Mouse (Mus musculus): ENCODE measurements around the gene 5430419D17Rik.

5430419D17Rik gene

DNA sequence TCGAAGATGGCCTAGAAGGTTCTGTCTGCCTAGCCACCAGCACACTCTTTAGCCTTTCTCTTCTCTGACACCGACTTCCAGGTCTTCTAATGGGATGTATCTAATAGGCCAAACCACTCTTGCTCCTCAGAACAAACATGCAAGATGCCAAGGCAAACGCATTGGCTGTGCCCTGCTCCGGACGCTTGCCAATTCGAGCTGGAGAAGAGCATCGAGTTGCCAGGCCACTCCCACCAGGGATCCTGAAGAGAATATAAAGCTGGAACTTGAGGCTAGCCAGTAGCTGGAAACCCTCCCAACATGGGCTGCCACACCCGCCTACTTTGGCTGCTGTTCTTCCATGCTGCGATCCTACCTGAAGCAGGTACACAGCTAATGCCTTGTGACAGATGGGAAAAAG lies at the start of gene 5430419D17Rik:
Gene 5430419D17Rik, plus strand, starts transcription at position 282 of the 400 bp plus-strand sequence.
- DNase-seq (ENCODE audit: low read depth, low spot score) = no peak

DNA sequence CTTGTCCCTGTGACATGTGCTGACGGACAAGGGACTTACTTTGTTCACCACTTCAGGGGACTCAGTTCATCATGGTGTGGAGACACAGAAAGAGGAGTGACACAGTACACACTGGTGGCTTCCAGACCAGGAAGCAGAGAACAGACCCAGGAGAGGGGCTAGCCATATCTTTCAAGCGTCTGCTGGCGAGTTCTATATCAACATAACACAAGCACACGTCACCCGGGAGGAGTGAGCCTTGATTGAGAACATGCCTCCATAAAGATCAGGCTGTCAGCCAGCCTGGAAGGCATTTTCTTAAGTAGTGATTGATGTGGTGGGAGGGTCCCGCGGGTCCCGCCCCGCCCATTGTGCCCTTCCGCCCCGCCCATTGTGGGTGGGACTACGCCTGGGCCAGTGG lies 44.2 kb upstream of the 5430419D17Rik start:
- DNase-seq (ENCODE audit: low read depth, low spot score) = peak; percentile 47

DNA sequence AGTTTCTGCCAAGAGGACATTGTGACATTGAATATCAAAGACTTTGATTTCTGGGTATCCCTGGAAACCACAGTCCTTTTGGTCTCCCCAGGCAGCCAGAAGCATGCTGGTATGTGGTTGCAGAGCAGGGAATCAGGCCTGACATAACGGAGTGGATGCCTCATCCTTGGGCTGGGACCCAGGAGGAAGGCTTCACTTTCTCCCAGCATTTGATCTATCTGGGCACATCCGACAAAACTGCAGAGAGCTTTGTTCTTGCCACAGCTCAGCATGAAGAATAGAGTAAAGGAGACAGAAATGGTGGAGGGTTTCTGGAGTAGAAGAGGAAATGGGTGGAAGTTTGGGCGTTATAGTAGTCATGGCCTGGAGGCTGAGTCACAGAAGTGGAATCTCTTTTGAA lies 41.0 kb upstream of the 5430419D17Rik start:
- no peak for DNase-seq (ENCODE audit: low read depth, low spot score)

DNA sequence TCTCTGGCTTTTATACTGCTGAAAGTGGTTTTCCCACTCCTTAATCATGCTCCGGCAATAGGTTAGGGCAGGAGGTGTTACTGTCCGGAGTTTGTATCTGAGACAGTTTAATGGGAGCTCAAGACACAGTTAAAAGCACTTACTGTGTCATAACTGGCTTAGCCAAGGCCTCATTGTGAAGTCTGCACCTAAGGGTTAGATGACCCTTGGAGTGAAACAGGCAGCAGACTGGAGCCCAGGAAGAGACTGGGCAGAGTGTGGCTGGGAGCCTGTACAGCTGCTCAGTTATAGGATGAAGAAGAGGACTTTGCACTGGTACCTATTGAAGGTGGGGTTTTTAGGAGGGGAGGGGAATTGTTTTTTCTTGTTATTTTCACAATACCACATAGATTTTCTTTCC lies 28.0 kb upstream of the 5430419D17Rik start, which contains the start of gene 4933402N03Rik:
Gene 4933402N03Rik, minus strand, starts transcription at position 101 of the 400 bp plus-strand sequence.
- no peak for DNase-seq (ENCODE audit: low read depth, low spot score)

DNA sequence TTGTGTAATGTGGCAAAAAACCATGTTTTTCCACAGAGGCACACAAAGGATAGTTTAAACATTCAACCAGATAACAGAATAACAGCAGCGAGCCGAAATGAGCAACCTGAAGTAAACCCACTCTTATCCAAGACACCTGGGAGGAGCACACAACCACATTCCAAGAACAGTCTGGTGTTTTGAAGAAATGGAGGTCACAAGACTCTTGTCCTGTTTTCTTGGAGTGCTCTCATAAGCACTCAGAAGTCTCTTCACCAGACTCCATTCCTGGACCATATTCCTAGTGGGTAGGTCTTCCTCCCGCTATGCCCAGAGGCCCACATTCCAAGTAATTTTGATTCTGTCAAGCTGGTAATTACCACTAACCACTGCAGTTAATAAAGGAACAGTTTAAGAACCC lies 24.0 kb upstream of the 5430419D17Rik start:
- no peak for DNase-seq (ENCODE audit: low read depth, low spot score)

DNA sequence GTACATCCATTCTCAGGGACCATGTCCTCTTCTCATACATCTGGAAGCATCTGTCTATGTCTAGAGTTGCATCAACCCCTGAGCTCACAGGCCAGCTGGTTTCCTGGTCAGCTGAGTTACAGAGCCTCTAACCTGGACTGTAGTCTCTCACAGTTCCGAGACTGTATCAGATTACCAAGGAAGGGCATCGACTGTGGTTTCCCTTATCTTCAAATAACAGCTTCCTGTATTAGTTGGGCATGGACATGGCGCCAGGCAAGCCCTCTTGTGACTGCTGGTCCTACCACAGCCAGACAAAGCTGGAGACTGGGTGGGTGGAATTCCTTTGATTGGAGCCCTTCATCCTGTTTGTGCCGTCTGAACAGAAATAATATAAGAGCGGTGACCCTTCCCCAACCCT lies 21.2 kb upstream of the 5430419D17Rik start:
- no peak for DNase-seq (ENCODE audit: low read depth, low spot score)

DNA sequence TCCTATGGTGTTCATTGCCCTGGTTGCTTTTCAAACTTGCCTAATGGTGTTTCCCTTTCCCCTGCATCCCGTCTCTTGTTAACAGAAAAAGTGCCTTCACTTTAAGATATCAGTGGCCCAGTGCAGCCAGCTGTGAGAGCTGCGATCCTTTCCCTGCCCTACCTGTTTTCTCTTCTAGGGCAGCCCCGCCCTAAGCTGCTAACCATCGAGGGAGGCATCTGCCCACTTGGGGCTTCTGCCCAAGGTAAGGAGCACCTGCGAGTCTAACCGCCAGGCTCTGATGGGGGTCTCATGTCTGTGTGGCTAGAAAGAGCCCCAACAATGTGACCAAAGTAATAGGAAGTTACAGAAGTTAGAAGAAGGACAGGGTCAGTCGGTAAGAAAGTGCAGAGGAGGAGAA lies 12.0 kb upstream of the 5430419D17Rik start:
- DNase-seq (ENCODE audit: low read depth, low spot score) = no peak

DNA sequence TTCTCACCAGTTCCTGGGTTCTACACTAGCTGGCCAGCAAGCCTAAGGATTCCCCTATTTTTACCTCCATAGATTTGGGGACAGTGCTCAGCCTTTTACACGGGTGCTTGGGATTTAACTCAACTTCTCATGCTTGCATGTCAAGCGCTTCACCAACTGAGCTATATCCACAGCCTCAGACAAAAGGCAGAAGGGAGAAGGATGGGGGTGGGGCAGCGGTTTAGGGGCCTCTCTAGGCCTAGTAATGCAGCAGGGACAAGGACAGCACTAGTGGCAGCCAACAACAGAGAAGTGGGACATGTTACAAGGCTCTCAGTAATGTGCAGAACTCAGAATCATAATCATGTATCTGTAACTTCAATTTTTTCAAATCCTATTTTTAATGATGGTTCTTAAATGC lies 6.4 kb upstream of the 5430419D17Rik start:
- no peak for DNase-seq (ENCODE audit: low read depth, low spot score)

DNA sequence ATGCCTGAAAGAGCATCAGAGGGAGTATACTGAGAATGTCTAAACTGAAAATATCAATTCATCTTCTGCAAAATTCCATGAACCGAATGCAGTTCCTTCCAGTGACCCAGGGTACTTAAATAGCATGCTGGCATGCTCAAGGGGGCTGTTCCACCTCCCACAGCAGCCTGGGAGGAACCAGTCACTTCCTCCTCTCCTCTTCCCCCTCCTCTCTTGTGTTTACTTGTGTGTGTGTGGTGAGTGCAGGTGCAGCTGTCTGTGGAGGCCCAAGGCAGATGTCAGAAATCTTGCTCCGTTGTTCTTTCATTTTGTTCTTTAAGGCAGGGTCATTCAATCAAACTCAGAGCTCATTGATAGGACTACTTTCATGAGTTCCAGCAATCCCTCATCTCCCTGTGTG lies 5.1 kb upstream of the 5430419D17Rik start:
- no peak for DNase-seq (ENCODE audit: low read depth, low spot score)

DNA sequence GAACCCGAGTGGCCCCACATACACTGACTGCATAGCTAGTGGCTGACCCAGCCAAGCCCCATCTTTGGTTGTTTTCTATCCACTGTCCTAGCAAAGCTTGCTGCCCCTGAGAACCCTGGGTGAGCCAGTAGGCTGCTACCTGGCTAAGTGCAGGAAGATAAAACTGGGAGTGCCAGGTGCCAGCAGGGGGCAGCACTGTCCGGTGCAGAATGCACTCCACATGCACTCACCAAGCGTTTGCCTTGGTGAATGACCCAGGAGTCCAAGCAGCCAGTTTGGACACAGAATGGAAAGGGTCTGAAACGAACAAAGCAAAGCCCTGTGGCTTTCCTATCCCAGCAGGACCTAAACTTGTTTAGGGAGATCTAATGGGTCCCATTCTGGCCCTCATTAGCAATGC lies 8.5 kb downstream of the 5430419D17Rik start:
- DNase-seq (ENCODE audit: low read depth, low spot score) = peak; percentile 55

DNA sequence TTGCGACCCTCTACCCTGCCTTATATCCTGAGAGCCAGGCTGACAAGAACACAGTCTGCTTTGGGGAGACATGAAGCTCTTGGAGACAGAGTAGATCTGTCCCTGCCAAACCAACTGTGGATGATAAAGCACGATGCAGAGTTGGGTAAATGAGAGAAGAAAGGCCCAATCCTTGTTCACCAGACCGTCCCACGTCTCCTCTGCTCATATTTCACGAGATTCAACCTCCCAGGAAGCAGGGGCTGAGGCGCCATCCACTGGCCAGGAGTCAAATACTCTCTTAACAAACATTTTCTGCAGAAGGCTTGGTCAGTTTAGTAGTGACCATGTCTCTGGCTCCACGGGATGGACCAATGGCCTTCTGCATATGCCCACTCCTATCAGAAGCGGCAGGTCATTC lies 10.1 kb downstream of the 5430419D17Rik start:
- DNase-seq (ENCODE audit: low read depth, low spot score) = no peak

DNA sequence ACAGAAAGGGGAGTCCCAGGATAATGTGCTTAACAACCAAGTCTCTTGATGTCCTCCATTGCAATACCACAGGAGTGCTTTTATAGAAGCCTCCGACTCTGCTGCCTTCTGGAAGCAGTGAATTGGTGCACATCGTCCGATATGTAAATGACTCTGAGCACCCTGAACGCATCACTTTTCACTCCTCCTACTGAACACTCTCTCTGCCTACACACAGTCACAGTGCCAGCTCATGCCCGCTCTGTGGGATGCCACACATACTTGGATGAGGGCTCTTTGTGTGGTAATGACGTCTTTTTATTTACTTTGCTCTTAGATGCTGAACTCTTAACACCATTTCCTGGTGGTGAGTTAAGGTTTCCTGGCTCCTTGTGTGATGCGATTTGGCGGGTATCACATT lies 12.8 kb downstream of the 5430419D17Rik start:
- no peak for DNase-seq (ENCODE audit: low read depth, low spot score)

DNA sequence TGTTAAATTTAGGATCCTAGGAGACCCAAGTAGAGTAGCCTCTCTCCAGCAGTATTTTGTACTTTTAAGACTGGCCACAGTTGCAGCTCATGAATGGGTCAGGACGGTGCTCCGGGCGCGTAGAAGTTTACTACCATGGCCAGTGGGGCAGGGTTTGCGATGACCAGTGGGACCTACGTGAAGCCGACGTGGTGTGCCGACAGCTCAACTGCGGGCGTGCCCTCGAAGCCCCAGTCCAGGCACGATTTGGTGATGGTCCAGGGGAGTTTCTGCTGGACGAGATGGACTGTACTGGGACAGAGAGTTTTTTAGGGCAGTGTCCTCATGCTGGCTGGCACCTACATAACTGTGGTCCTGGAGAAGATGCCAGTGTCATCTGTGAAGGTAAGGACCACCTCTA lies 13.8 kb downstream of the 5430419D17Rik start:
- DNase-seq (ENCODE audit: low read depth, low spot score) = no peak

DNA sequence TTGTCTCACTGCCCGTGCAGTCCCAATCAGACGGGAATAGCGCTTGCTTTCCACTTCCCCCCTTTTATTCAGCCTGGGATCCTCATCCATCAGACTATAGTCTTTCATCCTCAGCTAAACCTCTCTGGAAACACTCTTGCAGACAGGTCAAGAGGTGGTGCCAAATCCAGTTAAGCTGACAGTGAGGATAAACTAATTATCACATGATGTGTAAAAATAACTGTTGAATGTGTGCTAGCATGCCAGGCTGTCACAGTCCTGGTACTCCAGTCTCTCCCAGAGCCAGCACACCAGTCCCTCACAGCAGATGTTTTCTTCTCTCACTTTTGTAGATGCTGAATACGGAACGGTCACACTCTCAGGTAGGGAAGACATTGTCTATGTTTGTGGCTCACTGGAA lies 48.9 kb downstream of the 5430419D17Rik start:
- DNase-seq (ENCODE audit: low read depth, low spot score) = no peak

DNA sequence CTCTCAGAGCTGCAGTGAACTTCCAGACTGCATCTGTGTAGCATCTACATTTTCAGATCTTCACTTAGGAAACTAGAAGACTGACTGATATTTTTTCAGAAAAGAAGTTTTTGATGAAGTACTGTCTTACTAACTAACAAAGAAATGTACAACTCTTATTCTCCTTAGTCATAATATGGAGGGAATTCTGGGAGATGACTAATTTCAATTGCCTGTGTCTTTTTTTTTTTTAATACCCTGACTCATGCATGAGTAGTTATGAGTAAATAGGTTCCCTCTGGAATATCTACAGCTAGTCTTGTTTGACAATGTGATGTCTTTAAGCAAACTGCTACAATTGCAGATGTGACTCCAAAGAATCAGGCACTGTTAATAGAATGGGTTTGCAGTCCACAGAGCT lies 61.9 kb downstream of the 5430419D17Rik start:
- no peak for DNase-seq (ENCODE audit: low read depth, low spot score)

DNA sequence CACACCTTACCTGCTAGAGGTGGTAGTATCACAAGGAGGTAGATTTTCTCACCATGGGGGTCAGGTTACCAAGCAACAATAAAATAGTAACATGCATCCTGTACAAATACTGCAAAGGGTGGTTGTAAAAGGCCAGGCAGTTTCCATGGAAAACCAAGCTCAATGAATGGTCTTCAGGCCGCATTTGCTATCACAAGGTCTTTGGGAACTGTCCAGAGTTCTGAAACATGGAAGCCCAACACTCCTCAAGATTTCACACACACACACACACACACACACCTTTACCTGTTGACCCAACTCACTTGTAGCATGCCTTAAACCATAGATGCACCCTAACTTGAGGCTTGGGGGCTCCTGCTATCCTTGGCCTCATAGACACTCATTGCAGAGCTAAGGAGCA lies 70.8 kb downstream of the 5430419D17Rik start:
- peak; percentile 66 for DNase-seq (ENCODE audit: low read depth, low spot score)

DNA sequence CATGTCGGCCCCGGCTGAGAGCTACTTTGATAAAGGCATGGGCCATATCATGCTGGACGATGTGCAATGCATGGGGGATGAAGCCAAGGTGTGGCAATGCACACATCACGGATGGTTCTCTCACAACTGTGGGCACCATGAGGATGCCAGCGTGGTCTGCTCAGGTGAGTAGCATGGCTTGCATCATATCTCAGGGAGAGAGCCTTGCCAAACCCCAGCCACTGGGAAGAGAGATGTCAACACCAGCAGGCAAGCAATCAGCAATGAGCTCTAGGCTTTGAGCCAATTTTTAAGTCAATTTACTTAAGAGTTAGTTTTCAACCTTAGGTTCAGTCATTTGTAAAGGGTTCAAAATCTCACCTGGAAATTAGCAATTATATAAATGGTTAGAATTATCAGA lies 82.6 kb downstream of the 5430419D17Rik start:
- DNase-seq (ENCODE audit: low read depth, low spot score) = no peak

DNA sequence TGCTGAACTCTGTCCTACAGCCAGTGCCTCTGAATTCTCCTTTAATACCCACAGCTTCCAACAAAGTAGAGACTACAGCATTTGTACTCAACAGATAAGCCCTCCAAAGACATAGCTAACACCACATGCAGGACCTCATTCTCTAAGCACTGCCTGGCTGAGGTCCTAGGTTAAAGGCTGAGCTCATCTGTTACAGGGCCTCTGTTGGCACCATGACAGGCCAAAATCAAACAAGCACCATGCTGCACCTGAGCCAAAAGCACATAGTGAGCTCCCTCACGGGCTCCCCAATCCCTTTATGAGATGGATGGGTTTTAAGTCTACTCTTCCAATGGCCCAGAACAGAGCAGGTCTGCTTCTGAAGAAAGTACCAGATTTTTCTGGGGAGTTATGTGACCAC lies 83.1 kb downstream of the 5430419D17Rik start:
- DNase-seq (ENCODE audit: low read depth, low spot score) = no peak

DNA sequence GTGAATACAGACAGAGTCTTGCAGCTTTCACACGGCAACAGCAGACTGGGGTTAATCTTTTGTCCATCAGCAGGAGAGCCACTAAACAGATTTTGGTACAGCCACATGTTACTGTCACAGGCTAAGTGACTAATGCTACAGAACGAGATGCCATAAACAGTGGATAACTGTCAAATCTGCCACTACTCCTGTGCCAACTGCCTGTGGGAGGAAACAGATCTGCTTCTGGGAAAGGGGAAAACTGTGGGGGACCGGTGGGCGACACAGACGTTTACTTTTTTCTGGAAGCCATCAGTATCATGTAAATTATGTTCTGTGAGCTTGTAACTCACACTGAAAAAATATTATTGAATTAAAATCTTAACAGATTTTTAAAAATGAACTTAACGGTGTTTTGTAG lies 86.7 kb downstream of the 5430419D17Rik start:
- DNase-seq (ENCODE audit: low read depth, low spot score) = no peak

DNA sequence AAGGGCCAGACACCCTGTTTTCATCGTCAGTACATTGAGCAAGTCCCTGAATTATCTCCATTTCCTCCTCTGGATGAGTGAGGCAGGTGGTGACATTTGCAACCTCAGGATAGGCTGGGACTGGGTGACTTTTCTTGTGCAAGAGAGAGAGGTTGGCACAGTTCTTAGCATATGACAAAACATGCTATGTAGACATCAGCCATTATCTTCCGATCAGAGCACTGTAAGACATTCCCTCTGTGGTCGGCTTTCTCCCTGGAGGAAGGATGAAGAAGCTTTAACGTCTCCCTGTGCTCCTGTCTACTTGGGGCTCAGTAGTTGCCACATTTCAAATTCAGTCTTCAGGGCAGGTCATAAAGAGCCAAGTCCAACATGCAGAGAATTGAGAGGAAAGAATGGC lies 90.0 kb downstream of the 5430419D17Rik start:
- DNase-seq (ENCODE audit: low read depth, low spot score) = no peak

DNA sequence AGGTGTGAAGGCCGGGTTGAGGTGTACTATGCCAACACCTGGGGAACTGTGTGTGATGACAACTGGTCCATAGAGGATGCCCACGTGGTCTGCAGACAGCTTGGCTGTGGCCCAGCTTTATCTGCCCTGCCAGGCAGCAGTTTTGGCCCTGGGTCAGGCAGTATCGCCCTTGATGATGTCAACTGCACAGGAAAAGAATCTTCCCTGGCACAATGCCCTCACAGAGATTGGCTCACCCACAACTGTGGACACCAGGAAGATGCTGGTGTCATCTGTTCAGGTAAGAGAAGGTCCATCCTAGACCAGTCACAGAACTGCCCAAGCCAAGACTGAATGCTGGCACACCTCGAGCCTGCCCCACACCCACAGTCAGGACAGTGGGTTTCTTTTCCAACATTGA lies 91.6 kb downstream of the 5430419D17Rik start:
- no peak for DNase-seq (ENCODE audit: low read depth, low spot score)

DNA sequence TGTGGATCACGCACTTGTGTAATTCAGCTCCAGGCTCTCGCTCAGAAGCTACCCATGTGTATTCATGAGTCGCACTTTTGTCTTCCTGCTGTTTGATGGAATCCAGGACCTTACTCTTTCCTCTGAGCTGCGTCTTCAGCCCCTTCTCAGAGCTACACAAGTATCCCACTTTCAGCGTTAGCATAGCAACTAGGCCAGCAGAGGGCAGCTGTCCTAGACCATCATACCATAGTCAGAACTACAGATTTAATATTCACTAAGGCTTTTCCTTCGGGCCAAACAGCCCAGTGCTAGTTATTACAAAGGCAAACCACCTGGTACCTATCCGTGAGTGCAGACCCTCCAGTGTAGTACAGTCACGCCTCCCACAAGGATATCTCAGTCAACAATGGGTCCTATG lies 122.9 kb downstream of the 5430419D17Rik start:
- peak; percentile 26 for DNase-seq (ENCODE audit: low read depth, low spot score)

DNA sequence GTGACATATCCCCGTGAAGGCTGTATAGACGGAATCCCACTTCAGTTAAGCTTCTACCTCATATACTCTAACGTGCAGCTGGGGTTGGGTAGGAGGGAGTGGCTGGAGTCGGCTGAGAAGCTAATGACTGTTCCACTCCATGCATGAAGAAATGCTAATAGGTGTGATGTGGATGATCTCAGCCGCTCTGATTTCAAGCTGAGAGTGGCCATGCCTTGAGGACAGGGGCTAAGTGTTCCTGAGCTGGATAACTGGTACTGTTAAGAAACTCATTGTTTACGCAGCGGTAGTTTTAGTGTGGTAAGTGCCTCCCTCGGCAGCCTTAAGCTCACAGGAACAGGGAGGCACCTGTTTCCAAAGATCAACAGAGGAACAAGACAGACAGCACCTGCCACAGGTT lies 129.1 kb downstream of the 5430419D17Rik start:
- no peak for DNase-seq (ENCODE audit: low read depth, low spot score)

DNA sequence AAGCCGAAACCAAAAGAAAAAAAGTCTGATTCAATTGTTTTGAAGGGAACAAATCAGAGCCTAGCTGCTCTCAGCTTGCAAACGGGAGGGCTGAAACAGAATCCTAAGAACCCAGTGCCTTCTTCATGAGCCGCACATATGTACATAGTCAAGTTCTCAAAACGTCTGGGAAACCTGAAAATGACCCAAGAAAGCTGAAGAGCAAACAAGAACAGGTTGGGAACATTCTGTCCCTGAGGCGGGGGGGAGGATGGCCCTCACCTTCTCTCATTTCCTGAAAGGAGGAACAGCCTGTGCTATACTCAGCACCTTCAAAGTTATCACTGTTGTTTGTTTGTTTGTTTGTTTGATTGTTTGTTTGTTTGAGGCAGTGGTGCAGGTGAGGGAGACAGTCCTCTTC lies 132.5 kb downstream of the 5430419D17Rik start:
- DNase-seq (ENCODE audit: low read depth, low spot score) = no peak

DNA sequence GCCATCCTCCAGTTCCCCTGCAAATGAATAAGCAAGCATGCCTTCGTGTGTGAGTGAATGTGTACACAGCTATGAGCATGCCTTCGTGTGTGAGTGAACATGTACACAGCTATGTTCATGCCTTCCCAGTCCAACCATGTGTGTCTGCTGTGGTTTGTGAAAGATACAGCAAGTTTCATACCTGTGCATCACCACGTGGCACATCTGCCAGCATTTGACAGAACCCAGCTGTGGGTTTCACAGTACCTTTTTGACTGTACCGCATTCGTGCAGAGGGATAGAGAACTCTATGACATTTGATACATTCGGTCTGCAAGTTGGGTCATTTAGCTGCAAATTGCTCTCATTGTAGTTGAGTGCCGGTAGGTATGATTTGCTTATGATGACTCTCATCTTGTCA lies 140.3 kb downstream of the 5430419D17Rik start:
- DNase-seq (ENCODE audit: low read depth, low spot score) = no peak

Measured in R1 (cell line).